Mouse (Mus musculus) common myeloid progenitor, adult 5-6 weeks (primary cell): Measurements from ENCODE around the gene Olfr646. TPM values are rescaled to one million over a fixed set of nuclear protein-coding genes. Genes with fewer than 3 reads are reported as not detected.

Experiments
- ATAC-seq: replicated peaks from 2 replicates; pipeline ENCODE4 v1.8.0; 2016; ENCODE audit warnings: low read depth, mild to moderate bottlenecking, moderate TSS enrichment, inconsistent platforms; ENCODE audit not compliant: poor library complexity, severe bottlenecking
- total RNA-seq: library from RNA; stranded (forward); fragments of 200-1000, 187-1606 nt; gene quantifications from 2 replicates; pipeline ENCODE4 v1.2.3, GENCODE M21; 2017

Gene Olfr646
- not detected in 2 replicates for total RNA-seq

GRCm38 (mm10) chr7:104104757-104104972 is at the start of gene Olfr646:
Gene Olfr646 (plus strand): TSS chr7:104104873.
- no peak for ATAC-seq

- ATAC-seq: peak; percentile 82
Observed at GRCm38 (mm10) chr7:104059215-104059614, 45.5 kb upstream of the Olfr646 start.

GRCm38 (mm10) chr7:104061345-104061744 is 43.3 kb upstream of the Olfr646 start, which contains the start of gene 4930516K23Rik:
Gene 4930516K23Rik (minus strand): TSS chr7:104061445.
- ATAC-seq: no peak

- no peak for ATAC-seq
Observed at GRCm38 (mm10) chr7:104071769-104072168, 32.9 kb upstream of the Olfr646 start, which contains the start of gene Olfr644. Gene Olfr644 (minus strand): TSS chr7:104071869.

GRCm38 (mm10) chr7:104085365-104085764 is 19.3 kb upstream of the Olfr646 start, which contains the start of gene Olfr645:
Gene Olfr645 (minus strand): TSS chr7:104085465.
- no peak for ATAC-seq

- peak; percentile 100 for ATAC-seq
Observed at GRCm38 (mm10) chr7:104103913-104104756, 538 bp upstream of the Olfr646 start.

GRCm38 (mm10) chr7:104129726-104130125 is 25.1 kb downstream of the Olfr646 start, which contains the start of gene Ubqln5:
Gene Ubqln5 (minus strand): TSS chr7:104129826.
- ATAC-seq: no peak

GRCm38 (mm10) chr7:104137305-104137704 is 32.6 kb downstream of the Olfr646 start, which contains the start of gene Olfr643:
Gene Olfr643 (minus strand): TSS chr7:104137405.
- no peak for ATAC-seq

GRCm38 (mm10) chr7:104143179-104143578 is 38.5 kb downstream of the Olfr646 start, which contains the start of gene Ubqln3:
Gene Ubqln3 (minus strand): TSS chr7:104143279.
- no peak for ATAC-seq

GRCm38 (mm10) chr7:104150456-104150855 is 45.8 kb downstream of the Olfr646 start, which contains the start of gene Ubqlnl:
Gene Ubqlnl (minus strand): TSS chr7:104150556.
- ATAC-seq: no peak

Other genes with a start within 250 kb of the Olfr646 start
- gene Olfr66, start 218.6 kb upstream of the Olfr646 start, total RNA-seq: not detected in 2 replicates
- not detected in 2 replicates for gene Olfr64, start 210.4 kb upstream of the Olfr646 start, total RNA-seq
- not detected in 2 replicates for gene Olfr65, start 201.4 kb upstream of the Olfr646 start, total RNA-seq
- gene Olfr631, start 176.0 kb upstream of the Olfr646 start, total RNA-seq: not detected in 2 replicates
- gene Olfr632, start 170.5 kb upstream of the Olfr646 start, total RNA-seq: not detected in 2 replicates
- gene Olfr633, start 160.4 kb upstream of the Olfr646 start, total RNA-seq: not detected in 2 replicates
- gene Olfr635, start 133.7 kb upstream of the Olfr646 start, total RNA-seq: not detected in 2 replicates
- not detected in 2 replicates for gene Olfr638, start 106.1 kb upstream of the Olfr646 start, total RNA-seq
- not detected in 2 replicates for gene Olfr639, start 87.6 kb upstream of the Olfr646 start, total RNA-seq
- gene Olfr640, start 79.3 kb upstream of the Olfr646 start, total RNA-seq: not detected in 2 replicates
- not detected in 2 replicates for gene Olfr641, start 69.4 kb upstream of the Olfr646 start, total RNA-seq
- gene Olfr642, start 52.2 kb upstream of the Olfr646 start, total RNA-seq: not detected in 2 replicates
- gene 4930516K23Rik, start 43.4 kb upstream of the Olfr646 start, total RNA-seq: not detected in 2 replicates
- not detected in 2 replicates for gene Olfr644, start 33.0 kb upstream of the Olfr646 start, total RNA-seq
- not detected in 2 replicates for gene Olfr645, start 19.4 kb upstream of the Olfr646 start, total RNA-seq
- gene Ubqln5, start 25.0 kb downstream of the Olfr646 start, total RNA-seq: not detected in 2 replicates
- gene Olfr643, start 32.5 kb downstream of the Olfr646 start, total RNA-seq: not detected in 2 replicates
- gene Ubqln3, start 38.4 kb downstream of the Olfr646 start, total RNA-seq: not detected in 2 replicates
- 0.05 TPM in 1 of 2 replicates, not detected in the other for gene Ubqlnl, start 45.7 kb downstream of the Olfr646 start, total RNA-seq
- gene Olfm5, start 60.0 kb downstream of the Olfr646 start, total RNA-seq: not detected in 2 replicates
- not detected in 2 replicates for gene Olfr648, start 78.5 kb downstream of the Olfr646 start, total RNA-seq
- gene Olfr649, start 91.1 kb downstream of the Olfr646 start, total RNA-seq: not detected in 2 replicates
- gene Trim6, start 113.9 kb downstream of the Olfr646 start, total RNA-seq: 3.0 and 3.2 TPM in 2 replicates
- gene Trim34a, start 139.6 kb downstream of the Olfr646 start, total RNA-seq: 23.9 and 26.9 TPM in 2 replicates
- 6.3 and 8.4 TPM in 2 replicates for gene Trim5, start 183.2 kb downstream of the Olfr646 start, total RNA-seq
- gene Trim12a, start 210.6 kb downstream of the Olfr646 start, total RNA-seq: 62.4 and 67.9 TPM in 2 replicates
- gene Trim34b, start 224.6 kb downstream of the Olfr646 start, total RNA-seq: 0.58 and 3.4 TPM in 2 replicates
- gene Trim12c, start 248.5 kb downstream of the Olfr646 start, total RNA-seq: 25.4 and 31.8 TPM in 2 replicates